Mouse (Mus musculus) MEL (cell line): ENCODE data around the gene Rilpl1. TPM values are rescaled to one million over a fixed set of nuclear protein-coding genes. Genes with fewer than 3 reads are reported as not detected.

Experiments
- DNase-seq: peaks from one replicate; pipeline ENCODE4 v3.0.0; 2011; ENCODE audit warnings: low read depth, low spot score
- H3K27ac ChIP-seq: 2 replicates; pipeline ENCODE4 v1.5.1; 2012; ENCODE audit warnings: low read depth, mild to moderate bottlenecking, control low read depth, low read length, moderate library complexity; ENCODE audit not compliant: control insufficient read depth
- H3K27me3 ChIP-seq, 2 experiments: fragments of 150-350 bp in 1 of 2; sonication (generic) in 1 of 2; 2 replicates each; pipeline ENCODE4 v1.6.1; 2012; ENCODE audit warnings: low read length in 2 of 2, mild to moderate bottlenecking in 2 of 2, improper control_type of control experiment in 1 of 2, moderate library complexity in 1 of 2; ENCODE audit not compliant: insufficient read depth in 2 of 2, control insufficient read depth in 1 of 2
- H3K36me3 ChIP-seq, 2 experiments: 2 replicates each; pipeline ENCODE4 v1.6.1; 2012 to 2014; ENCODE audit warnings: low read length in 2 of 2, improper control_type of control experiment in 1 of 2, inconsistent platforms in 1 of 2, mild to moderate bottlenecking in 1 of 2; ENCODE audit not compliant: insufficient read depth in 2 of 2, control insufficient read depth in 1 of 2
- H3K4me1 ChIP-seq, 2 experiments: fragments of 150-350 bp in 1 of 2; sonication (generic) in 1 of 2; 2 replicates each; pipeline ENCODE4 v1.6.1; 2012; ENCODE audit warnings: low read length in 2 of 2, improper control_type of control experiment in 1 of 2, mild to moderate bottlenecking in 1 of 2; ENCODE audit not compliant: insufficient read depth in 2 of 2, control insufficient read depth in 1 of 2
- H3K4me3 ChIP-seq, 2 experiments: fragments of 150-350 bp in 1 of 2; sonication (generic) in 1 of 2; 2 replicates each; pipeline ENCODE4 v1.5.1; 2012; ENCODE audit warnings: low read depth in 2 of 2, low read length in 2 of 2, mild to moderate bottlenecking in 2 of 2, moderate library complexity in 2 of 2, control low read depth in 1 of 2, improper control_type of control experiment in 1 of 2; ENCODE audit not compliant: control insufficient read depth in 1 of 2, insufficient read depth in 1 of 2
- H3K79me2 ChIP-seq: 2 replicates; pipeline ENCODE4 v1.6.1; 2012; ENCODE audit warnings: mild to moderate bottlenecking, low read length, moderate library complexity; ENCODE audit not compliant: control insufficient read depth, poor library complexity, insufficient read depth
- H3K9ac ChIP-seq: 2 replicates; pipeline ENCODE4 v1.6.1; 2012; ENCODE audit warnings: low read depth, mild to moderate bottlenecking, control low read depth, low read length, moderate library complexity; ENCODE audit not compliant: control insufficient read depth, poor library complexity, severe bottlenecking
- H3K9me3 ChIP-seq: fragments of 150-350 bp; sonication (generic); replicated peaks from 2 replicates; pipeline ENCODE4 v1.6.1; 2012; ENCODE audit warnings: mild to moderate bottlenecking, low read length, improper control_type of control experiment, moderate library complexity; ENCODE audit not compliant: insufficient read depth
- CHD1 ChIP-seq: IDR thresholded peaks from 2 replicates; pipeline ENCODE4 v1.6.1; 2012; ENCODE audit warnings: low read depth, mild to moderate bottlenecking, inconsistent platforms, low read length, improper control_type of control experiment
- CTCF ChIP-seq, 3 experiments: IDR thresholded peaks in 2 of 3; conservative IDR thresholded peaks in 1 of 3; 2 replicates each; pipeline ENCODE4 v1.5.1; 2011 to 2012; ENCODE audit warnings: low read length in 3 of 3, low read depth in 2 of 3, mild to moderate bottlenecking in 2 of 3, improper control_type of control experiment in 1 of 3, inconsistent platforms in 1 of 3, mixed read lengths in 1 of 3, moderate library complexity in 1 of 3; ENCODE audit not compliant: control insufficient read depth in 1 of 3, insufficient read depth in 1 of 3, poor library complexity in 1 of 3, severe bottlenecking in 1 of 3
- E2F4 ChIP-seq: IDR thresholded peaks from 2 replicates; pipeline ENCODE4 v1.6.1; 2011; ENCODE audit warnings: low read depth, low read length, improper control_type of control experiment, borderline replicate concordance
- ELF1 ChIP-seq: IDR thresholded peaks from 2 replicates; pipeline ENCODE4 v1.6.1; 2014; ENCODE audit warnings: low read depth, mild to moderate bottlenecking, inconsistent platforms, low read length, improper control_type of control experiment, moderate library complexity
- GATA1 ChIP-seq: IDR thresholded peaks from 2 replicates; pipeline ENCODE4 v1.6.1; 2011; ENCODE audit warnings: low read depth, low read length, improper control_type of control experiment
- HCFC1 ChIP-seq: IDR thresholded peaks from 2 replicates; pipeline ENCODE4 v1.6.1; 2012; ENCODE audit warnings: low read depth, mild to moderate bottlenecking, inconsistent platforms, low read length, improper control_type of control experiment, moderate library complexity
- JUND ChIP-seq: IDR thresholded peaks from 2 replicates; pipeline ENCODE4 v1.6.1; 2011; ENCODE audit warnings: low read depth, mild to moderate bottlenecking, improper control_type of control experiment, low read length
- MAFK ChIP-seq: IDR thresholded peaks from 2 replicates; pipeline ENCODE4 v1.6.1; 2011; ENCODE audit warnings: low read depth, mild to moderate bottlenecking, low read length, improper control_type of control experiment, borderline replicate concordance
- MAX ChIP-seq: IDR thresholded peaks from 2 replicates; pipeline ENCODE4 v1.6.1; 2011; ENCODE audit warnings: low read length, improper control_type of control experiment
- MAZ ChIP-seq: IDR thresholded peaks from 2 replicates; pipeline ENCODE4 v1.6.1; 2012; ENCODE audit warnings: low read depth, mild to moderate bottlenecking, inconsistent platforms, low read length, improper control_type of control experiment
- MYB ChIP-seq: IDR thresholded peaks from 2 replicates; pipeline ENCODE4 v1.6.1; 2011; ENCODE audit warnings: mild to moderate bottlenecking, low read depth, low read length, improper control_type of control experiment
- POLR2A ChIP-seq, 2 experiments: IDR thresholded peaks; 2 replicates each; pipeline ENCODE4 v1.6.1; 2011 to 2012; ENCODE audit warnings: low read length in 2 of 2, mild to moderate bottlenecking in 2 of 2, control low read depth in 1 of 2, improper control_type of control experiment in 1 of 2, low read depth in 1 of 2, moderate library complexity in 1 of 2; ENCODE audit not compliant: control insufficient read depth in 1 of 2, insufficient read depth in 1 of 2, poor library complexity in 1 of 2
- POLR2AphosphoS5 ChIP-seq: IDR thresholded peaks from 2 replicates; pipeline ENCODE4 v1.6.1; 2012; ENCODE audit warnings: low read depth, borderline replicate concordance, mild to moderate bottlenecking, inconsistent platforms, low read length, moderate library complexity, mixed read lengths
- RCOR1 ChIP-seq: IDR thresholded peaks from 2 replicates; pipeline ENCODE4 v1.6.1; 2012; ENCODE audit warnings: low read depth, mild to moderate bottlenecking, inconsistent platforms, low read length, improper control_type of control experiment
- TCF12 ChIP-seq: IDR thresholded peaks from 2 replicates; pipeline ENCODE4 v1.6.1; 2014; ENCODE audit warnings: low read depth, mild to moderate bottlenecking, inconsistent platforms, low read length, improper control_type of control experiment, moderate library complexity
- ZKSCAN1 ChIP-seq: IDR thresholded peaks from 2 replicates; pipeline ENCODE4 v1.6.1; 2012; ENCODE audit warnings: low read depth, mild to moderate bottlenecking, inconsistent platforms, low read length, improper control_type of control experiment, moderate library complexity
- ZNF384 ChIP-seq: IDR thresholded peaks from 2 replicates; pipeline ENCODE4 v1.6.1; 2012; ENCODE audit warnings: low read depth, mild to moderate bottlenecking, inconsistent platforms, low read length, improper control_type of control experiment
- polyA plus RNA-seq, 2 experiments: library from polyadenylated mRNA; stranded (reverse) in 1 of 2; unstranded in 1 of 2; fragments of >175 nt in 1 of 2; fragments of >200 nt in 1 of 2; gene quantifications; 2 replicates each; pipeline versions ENCODE4 v1.2.1 to v1.2.4; 2012; ENCODE audit warnings: low replicate concordance in 2 of 2, low read depth in 1 of 2; ENCODE audit not compliant: insufficient read length in 2 of 2, insufficient read depth in 1 of 2, missing spikeins in 1 of 2
- total RNA-seq: library from RNA; depleted of rRNA; stranded (reverse); fragments of 300-350 nt; gene quantifications from 2 replicates; pipeline ENCODE4 v1.2.3, GENCODE M21; 2012

Rilpl1 gene
- total and polyA plus RNA-seq, 3 experiments, result 5.7 to 8.6 TPM; not detected in 1

- peaks cover 7% of the 10 kb centered on the region for H3K79me2 ChIP-seq
- H3K27ac ChIP-seq, result no peak overlapping the region
- H3K27me3 ChIP-seq, result no peaks in the 10 kb centered on the region
- 0 out of 4 replicates have a peak, but pooled peaks cover 0 to 3% of the 10 kb centered on the region in 2 experiments for H3K4me1 ChIP-seq
- no peak for TF ChIP-seq MYB
- TF ChIP-seq GATA1, result no peak
- no peak for TF ChIP-seq HCFC1
- TF ChIP-seq JUND, result no peak
- no peak for TF ChIP-seq ZNF384
- TF ChIP-seq MAX, result no peak
- TF ChIP-seq MAFK, result no peak
- DNase-seq, result no peak
- H3K9ac ChIP-seq, result no peak overlapping the region
- H3K36me3 ChIP-seq, result peaks cover 8 to 17% of the 10 kb centered on the region in 2 experiments
- no peaks in the 10 kb centered on the region for H3K9me3 ChIP-seq
- no peak overlapping the region for H3K4me3 ChIP-seq
Observed at GRCm38 (mm10) chr5:124454082-124454419, 77.1 kb downstream of the Rilpl1 start.

- Histone ChIP-seq H3K4me3 (no peak overlapping the region), H3K9me3 (no peaks in the 10 kb centered on the region), H3K9ac (no peak overlapping the region), H3K27ac (no peak overlapping the region), H3K36me3 (peaks cover 10 to 22% of the 10 kb centered on the region in 2 experiments), H3K27me3 (no peaks in the 10 kb centered on the region), H3K79me2 (peaks cover 12% of the 10 kb centered on the region), H3K4me1 (0 out of 4 replicates have a peak, but pooled peaks cover 0 to 3% of the 10 kb centered on the region in 2 experiments)
- no peak for TF ChIP-seq CHD1
- TF ChIP-seq ZKSCAN1, result no peak
- no peak for TF ChIP-seq E2F4
- TF ChIP-seq TCF12, result no peak
- no peak for TF ChIP-seq POLR2AphosphoS5
- TF ChIP-seq MAFK, result no peak
- TF ChIP-seq POLR2A (IDR thresholded peaks at IDR 0.05; ENCODE audit: control insufficient read depth in 1 of 2, insufficient read depth in 1 of 2, low read depth in 1 of 2, low read length in 2 of 2, poor library complexity in 1 of 2), result no peak
- no peak for TF ChIP-seq CTCF (IDR thresholded peaks at IDR 0.05 in 2 of 3, conservative IDR thresholded peaks at IDR 0.05 in 1 of 3; ENCODE audit: control insufficient read depth in 1 of 3, insufficient read depth in 1 of 3, low read depth in 2 of 3, low read length in 3 of 3, poor library complexity in 1 of 3, severe bottlenecking in 1 of 3)
- TF ChIP-seq RCOR1, result no peak
- TF ChIP-seq MAZ, result no peak
- no peak for TF ChIP-seq ELF1
- no peak for DNase-seq
Observed at GRCm38 (mm10) chr5:124453339-124454081, 77.7 kb downstream of the Rilpl1 start.
